Mouse (Mus musculus) cerebellum, adult 2 months (tissue): ENCODE results near the gene Rbpj.

Experiments used
- CTCF ChIP-seq: fragments of 200-500 bp; IDR thresholded peaks from 2 replicates; pipeline ENCODE4 v1.5.1; 2011; ENCODE audit warnings: low read depth, mild to moderate bottlenecking, control low read depth, low read length, moderate library complexity, borderline replicate concordance; ENCODE audit not compliant: insufficient read depth
- POLR2A ChIP-seq: fragments of 200-500 bp; IDR thresholded peaks from 2 replicates; pipeline ENCODE4 v1.6.1; 2011; ENCODE audit warnings: low read length, control low read depth, borderline replicate concordance; ENCODE audit not compliant: insufficient read depth

DNA sequence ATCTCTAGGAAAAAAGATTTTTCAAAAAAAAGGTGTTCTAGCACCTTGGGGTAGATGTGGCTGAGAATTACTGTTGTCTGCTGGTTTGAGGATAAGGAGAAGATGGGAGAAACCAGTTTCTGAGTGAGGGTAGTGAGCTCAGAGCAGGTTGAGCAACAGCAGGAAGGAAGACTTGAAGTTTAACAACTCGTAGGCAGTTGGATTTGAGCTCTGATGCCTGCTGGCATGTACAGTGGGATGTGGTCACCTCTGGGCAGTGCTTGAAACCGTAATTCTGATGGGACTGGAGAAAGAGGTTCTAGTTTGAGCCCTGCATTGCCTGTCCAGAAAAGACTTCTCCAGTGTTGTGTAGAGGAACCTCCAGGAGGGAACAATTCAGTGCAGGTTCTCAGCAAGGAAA lies 195.6 kb downstream of the Rbpj start:
- TF ChIP-seq CTCF (no peak), POLR2A (no peak)
